Mouse (Mus musculus) myocyte (in vitro differentiated cells): ENCODE measurements at regions not wholly inside any gene's neighbourhood (a gene's known extent, or its start where the extent isn't known, plus 50 kb on each side); places are given as distances from the start of the nearest gene placed in this dataset.

Experiments
- CEBPB ChIP-seq: IDR thresholded peaks from 2 replicates; pipeline ENCODE4 v1.6.1; 2011; ENCODE audit warnings: mild to moderate bottlenecking, moderate library complexity; ENCODE audit not compliant: poor library complexity, insufficient read depth, severe bottlenecking
- E2F4 ChIP-seq: IDR thresholded peaks from one replicate; pipeline ENCODE4 v1.6.1; 2011; ENCODE audit warnings: mild to moderate bottlenecking, control low read depth, moderate library complexity; ENCODE audit not compliant: insufficient read depth
- MAX ChIP-seq: IDR thresholded peaks from one replicate; pipeline ENCODE4 v1.6.1; 2011; ENCODE audit warnings: low read depth, mild to moderate bottlenecking, control low read depth
- MYOD1 ChIP-seq, 3 experiments: IDR thresholded peaks; one replicate each; pipeline ENCODE4 v1.6.1; 2011; ENCODE audit warnings: control low read depth in 2 of 3, low read depth in 2 of 3, mild to moderate bottlenecking in 2 of 3, moderate library complexity in 1 of 3; ENCODE audit not compliant: insufficient read length in 2 of 3, control insufficient read depth in 1 of 3
- MYOG ChIP-seq, 3 experiments: IDR thresholded peaks; one replicate each; pipeline ENCODE4 v1.6.1; 2011; ENCODE audit warnings: control low read depth in 2 of 3, low read depth in 2 of 3, mild to moderate bottlenecking in 2 of 3; ENCODE audit not compliant: insufficient read length in 2 of 3, control insufficient read depth in 1 of 3, insufficient read depth in 1 of 3
- POLR2A ChIP-seq: IDR thresholded peaks from one replicate; pipeline ENCODE4 v1.6.1; 2011; ENCODE audit warnings: low read depth, mild to moderate bottlenecking, control low read depth, moderate library complexity; ENCODE audit not compliant: insufficient read length
- REST ChIP-seq: IDR thresholded peaks from one replicate; pipeline ENCODE4 v1.6.1; 2011; ENCODE audit warnings: mild to moderate bottlenecking, control low read depth, moderate library complexity; ENCODE audit not compliant: insufficient read depth, insufficient read length
- TCF12 ChIP-seq: IDR thresholded peaks from one replicate; pipeline ENCODE4 v1.6.1; 2011; ENCODE audit warnings: mild to moderate bottlenecking, control low read depth; ENCODE audit not compliant: poor library complexity, insufficient read depth, severe bottlenecking
- TCF3 ChIP-seq: IDR thresholded peaks from one replicate; pipeline ENCODE4 v1.6.1; 2011; ENCODE audit warnings: low read depth, control low read depth; ENCODE audit not compliant: insufficient read length
- USF1 ChIP-seq: IDR thresholded peaks from one replicate; pipeline ENCODE4 v1.6.1; 2011; ENCODE audit warnings: low read depth, mild to moderate bottlenecking, control low read depth, moderate library complexity

DNA sequence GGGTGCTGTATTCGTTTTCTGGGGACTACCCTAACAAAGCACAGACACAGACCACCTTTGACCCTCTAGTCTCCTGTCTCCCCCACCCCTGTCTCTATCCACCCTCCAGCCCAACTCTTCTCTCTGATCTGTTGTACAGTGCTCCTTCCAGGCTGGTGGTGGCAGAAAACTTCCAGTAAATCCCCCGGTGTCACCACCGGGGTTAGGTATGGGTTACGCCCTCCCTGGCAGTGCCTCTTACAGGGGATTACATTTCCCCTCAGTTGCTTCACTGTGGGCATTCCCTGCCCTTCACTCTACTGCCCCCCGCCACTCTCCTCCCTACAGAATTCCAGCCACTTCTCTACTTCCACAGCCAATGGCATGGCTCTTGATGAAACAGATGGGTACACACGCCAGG, 153.5 kb upstream of the Agap1 start:
- TF ChIP-seq TCF12 = no peak
- no peak for TF ChIP-seq POLR2A
- no peak for TF ChIP-seq MAX
- no peak for TF ChIP-seq CEBPB
- TF ChIP-seq MYOD1 (IDR thresholded peaks at IDR 0.05; ENCODE audit: control insufficient read depth in 1 of 3, insufficient read length in 2 of 3, low read depth in 2 of 3) = no peak
- no peak for TF ChIP-seq USF1
- TF ChIP-seq E2F4 = no peak
- TF ChIP-seq REST = no peak
- TF ChIP-seq TCF3 = no peak
- TF ChIP-seq MYOG (IDR thresholded peaks at IDR 0.05; ENCODE audit: control insufficient read depth in 1 of 3, insufficient read depth in 1 of 3, insufficient read length in 2 of 3, low read depth in 2 of 3) = no peak
